Mouse (Mus musculus): ENCODE results near the gene Lypd5.

Gene Lypd5

GRCm38 (mm10) chr7:24363228-24363627 lies 14.2 kb downstream of the Lypd5 start:
- peak; percentile 86 for DNase-seq

GRCm38 (mm10) chr7:24364827-24365226 lies 15.8 kb downstream of the Lypd5 start:
- peak; percentile 95 for DNase-seq

GRCm38 (mm10) chr7:24365258-24366014 lies 16.4 kb downstream of the Lypd5 start:
- DNase-seq, result no peak

GRCm38 (mm10) chr7:24366716-24367632 lies 18.0 kb downstream of the Lypd5 start:
- no peak for DNase-seq

- DNase-seq, result no peak
Measured at GRCm38 (mm10) chr7:24368226-24368625, 19.2 kb downstream of the Lypd5 start.

- peak; percentile 42 for DNase-seq
Measured at GRCm38 (mm10) chr7:24368946-24369345, 19.9 kb downstream of the Lypd5 start.

- peak; percentile 78 for DNase-seq
Measured at GRCm38 (mm10) chr7:24369731-24370541, 20.9 kb downstream of the Lypd5 start, which contains the start of gene Kcnn4. TSS of gene Kcnn4 (plus strand) at chr7:24370263.

- peak; percentile 54 for DNase-seq
Measured at GRCm38 (mm10) chr7:24371012-24371808, 22.2 kb downstream of the Lypd5 start.

- DNase-seq, result peak; percentile 39
Measured at GRCm38 (mm10) chr7:24371809-24372145, 22.8 kb downstream of the Lypd5 start.

GRCm38 (mm10) chr7:24372300-24372699 lies 23.3 kb downstream of the Lypd5 start:
- DNase-seq, result peak; percentile 61

GRCm38 (mm10) chr7:24372786-24373185 lies 23.8 kb downstream of the Lypd5 start:
- DNase-seq, result peak; percentile 61

- peak; percentile 87 for DNase-seq
Measured at GRCm38 (mm10) chr7:24373538-24374379, 24.8 kb downstream of the Lypd5 start.

- DNase-seq, result no peak
Measured at GRCm38 (mm10) chr7:24376456-24376855, 27.5 kb downstream of the Lypd5 start.

GRCm38 (mm10) chr7:24377091-24377865 lies 28.3 kb downstream of the Lypd5 start:
- DNase-seq, result peak; percentile 90

- DNase-seq, result peak; percentile 62
Measured at GRCm38 (mm10) chr7:24378049-24378701, 29.2 kb downstream of the Lypd5 start.

- DNase-seq, result peak; percentile 84
Measured at GRCm38 (mm10) chr7:24379934-24380333, 30.9 kb downstream of the Lypd5 start.

GRCm38 (mm10) chr7:24380370-24380769 lies 31.4 kb downstream of the Lypd5 start:
- DNase-seq, result no peak

GRCm38 (mm10) chr7:24382730-24383372 lies 33.9 kb downstream of the Lypd5 start:
- no peak for DNase-seq

- DNase-seq, result peak; percentile 42
Measured at GRCm38 (mm10) chr7:24384070-24384469, 35.1 kb downstream of the Lypd5 start.

Data from thymus, postnatal 4 days (tissue).